Mouse (Mus musculus) heart, adult 2 months (tissue): ENCODE data around the gene Crkl. TPM values are rescaled to one million over a fixed set of nuclear protein-coding genes. Genes with fewer than 3 reads are reported as not detected.

Source experiments
- DNase-seq, 2 experiments: peaks; one replicate each; pipeline ENCODE4 v3.0.0; 2021
- H3K27ac ChIP-seq: fragments of 200-600 bp; 2 replicates; pipeline ENCODE4 v1.8.1; 2022
- H3K27me3 ChIP-seq: fragments of 200-500 bp; 2 replicates; pipeline ENCODE4 v1.6.1; 2012; ENCODE audit warnings: mild to moderate bottlenecking, low read length, inconsistent platforms, mixed read lengths; ENCODE audit not compliant: control insufficient read depth, insufficient read depth
- H3K36me3 ChIP-seq: fragments of 200-500 bp; 2 replicates; pipeline ENCODE4 v1.6.1; 2012; ENCODE audit warnings: low read length, inconsistent platforms; ENCODE audit not compliant: control insufficient read depth, insufficient read depth
- H3K4me1 ChIP-seq: fragments of 200-500 bp; 2 replicates; pipeline ENCODE4 v1.6.1; 2011; ENCODE audit warnings: low read length; ENCODE audit not compliant: control insufficient read depth, insufficient read depth
- H3K4me3 ChIP-seq: fragments of 200-600 bp; 2 replicates; pipeline ENCODE4 v1.8.1; 2022
- H3K79me2 ChIP-seq: fragments of 200-500 bp; replicated peaks from 2 replicates; pipeline ENCODE4 v1.6.1; 2012; ENCODE audit warnings: mild to moderate bottlenecking, inconsistent platforms, low read length, moderate library complexity, mixed read lengths; ENCODE audit not compliant: control insufficient read depth, insufficient read depth
- H3K9ac ChIP-seq: fragments of 200-500 bp; 2 replicates; pipeline ENCODE4 v1.6.1; 2012; ENCODE audit warnings: low read depth, mild to moderate bottlenecking, control low read depth, inconsistent platforms, low read length, mixed read lengths
- CTCF ChIP-seq: fragments of 200-600 bp; IDR thresholded peaks from 2 replicates; pipeline ENCODE4 v1.8.1; 2022; ENCODE audit warnings: antibody characterized with exemption, mild to moderate bottlenecking, moderate library complexity
- EP300 ChIP-seq: fragments of 200-500 bp; IDR thresholded peaks from 2 replicates; pipeline ENCODE4 v1.6.1; 2011; ENCODE audit warnings: low read depth, low read length, control low read depth; ENCODE audit not compliant: insufficient read depth
- POLR2A ChIP-seq: fragments of 200-500 bp; IDR thresholded peaks from 2 replicates; pipeline ENCODE4 v1.6.1; 2011; ENCODE audit warnings: mild to moderate bottlenecking, low read depth, low read length, control low read depth; ENCODE audit not compliant: insufficient read depth
- WGBS: fragments of 180-500 bp; shearing (Covaris S2); methylation state at CpG from one replicate; pipeline ENCODE4 v1.1.7; 2018; 5-methylcytosine and 5-hydroxymethylcytosine counted together
- intact Hi-C: fragments of 180-260 bp; cut with DNase I; formaldehyde crosslinking; loops from one replicate; pipeline ENCODE4 v1.15.1; 2025
- polyA plus RNA-seq: library from polyadenylated mRNA; depleted of rRNA; stranded (reverse); fragments of >200 nt; gene quantifications from 2 replicates; pipeline ENCODE4 v1.2.3, GENCODE M21; 2012
- total RNA-seq, 2 experiments: library from RNA; stranded (reverse); gene quantifications; 2 replicates each; pipeline ENCODE4 v1.2.3; 2021

Gene Crkl
- total and polyA plus RNA-seq, 3 experiments: 26.2 to 31.2 (median 27.2) TPM

GRCm38 (mm10) chr16:17460254-17460653, 8.5 kb downstream of the Crkl start:
- H3K4me3 ChIP-seq: no peak overlapping the region
- no peaks in the 10 kb centered on the region for H3K27me3 ChIP-seq
- intact Hi-C loops: no loop called here
- no peak overlapping the region for H3K9ac ChIP-seq
- no peak overlapping the region for H3K27ac ChIP-seq
- H3K36me3 ChIP-seq: peaks cover 28% of the 10 kb centered on the region
- H3K79me2 ChIP-seq: peaks cover 19% of the 10 kb centered on the region
- WGBS: 93% methylated on average over 4 of the region's 4 CpGs
- TF ChIP-seq EP300 (no peak), CTCF (peak; percentile 64)
- peak in 1 of 2 experiments; percentile 29 for DNase-seq
- H3K4me1 ChIP-seq: peaks cover 7% of the 10 kb centered on the region

- H3K4me3 ChIP-seq: no peak overlapping the region
- intact Hi-C loops: no loop called here
- H3K27me3 ChIP-seq: no peaks in the 10 kb centered on the region
- H3K4me1 ChIP-seq: peaks cover 5% of the 10 kb centered on the region
- DNase-seq: no peak
- no peak overlapping the region for H3K9ac ChIP-seq
- H3K79me2 ChIP-seq: peaks cover 16% of the 10 kb centered on the region
- no peak overlapping the region; the same call in 1 of the 2 replicates for H3K27ac ChIP-seq
- 42% methylated on average over 1 of the region's 1 CpGs for WGBS
- H3K36me3 ChIP-seq: peaks cover 22% of the 10 kb centered on the region
- no peak for TF ChIP-seq CTCF
- no peak for TF ChIP-seq EP300
- no peak for TF ChIP-seq POLR2A
Measured at GRCm38 (mm10) chr16:17461596-17461995, 9.8 kb downstream of the Crkl start.

GRCm38 (mm10) chr16:17463184-17463583, 11.4 kb downstream of the Crkl start:
- H3K79me2 ChIP-seq: peaks cover 14% of the 10 kb centered on the region; the same call in 1 of the 2 replicates
- TF ChIP-seq EP300 (no peak), POLR2A (no peak), CTCF (no peak)
- H3K36me3 ChIP-seq: peaks cover 17% of the 10 kb centered on the region
- DNase-seq: no peak
- intact Hi-C loops: no loop called here
- 78% methylated on average over 2 of the region's 2 CpGs for WGBS
- H3K27ac ChIP-seq: no peak overlapping the region
- H3K4me1 ChIP-seq: peaks cover 5% of the 10 kb centered on the region
- H3K27me3 ChIP-seq: no peaks in the 10 kb centered on the region
- no peak overlapping the region for H3K4me3 ChIP-seq
- no peak overlapping the region for H3K9ac ChIP-seq

DNA sequence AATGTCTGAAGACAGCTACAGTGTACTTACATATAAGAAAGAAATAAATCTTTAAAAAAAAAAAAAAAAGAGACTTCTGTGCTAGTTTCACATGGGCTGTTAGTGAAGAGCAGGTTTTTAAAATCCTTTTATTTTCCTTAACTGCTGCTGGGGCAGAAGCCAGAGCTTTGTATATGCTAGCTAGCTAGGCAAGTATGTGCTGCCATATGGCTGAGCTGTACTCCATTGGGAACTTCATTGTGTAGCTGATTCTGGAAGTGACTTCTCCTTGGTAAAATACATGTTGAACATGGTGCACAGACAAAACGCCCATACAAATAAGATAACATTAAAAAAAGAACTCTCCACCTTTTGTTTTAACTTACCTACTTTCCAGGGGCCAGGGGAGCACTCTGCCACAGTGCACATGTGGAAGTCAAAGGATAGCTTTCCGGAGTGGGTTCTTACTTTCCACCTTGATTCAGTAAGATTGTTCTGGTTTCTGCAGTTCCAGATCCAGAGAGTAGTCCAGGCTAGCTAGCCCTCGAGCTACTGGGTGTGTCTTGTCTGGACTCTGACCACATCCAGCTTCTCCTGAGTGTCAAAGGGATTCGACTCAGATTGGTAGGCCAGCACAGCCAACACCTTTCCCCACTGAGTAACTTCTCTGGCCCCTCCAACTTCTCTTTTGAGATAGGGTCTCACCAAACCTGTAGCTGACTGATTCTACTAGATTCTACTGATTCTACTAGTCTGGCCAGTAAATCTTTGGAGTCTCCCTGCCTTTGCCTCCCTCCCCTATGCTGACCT, 15.3 kb downstream of the Crkl start:
- Histone ChIP-seq H3K36me3 (peaks cover 7% of the 10 kb centered on the region), H3K27me3 (no peaks in the 10 kb centered on the region), H3K27ac (no peak overlapping the region), H3K9ac (no peak overlapping the region), H3K4me1 (no peaks in the 10 kb centered on the region; the same call in none of the 2 replicates), H3K4me3 (no peak overlapping the region), H3K79me2 (peaks cover 7% of the 10 kb centered on the region; the same call in 1 of the 2 replicates)
- intact Hi-C loops: no loop called here
- no peak for DNase-seq
- TF ChIP-seq POLR2A: no peak
- TF ChIP-seq CTCF: no peak
- TF ChIP-seq EP300: no peak
- WGBS: 71% methylated on average over 4 of the region's 4 CpGs

- Histone ChIP-seq H3K36me3 (peaks cover 15% of the 10 kb centered on the region), H3K79me2 (peaks cover 9% of the 10 kb centered on the region; the same call in 1 of the 2 replicates), H3K4me3 (no peak overlapping the region), H3K27ac (no peak overlapping the region), H3K9ac (no peak overlapping the region), H3K27me3 (no peaks in the 10 kb centered on the region), H3K4me1 (peaks cover 3% of the 10 kb centered on the region)
- intact Hi-C loops: no loop called here
- TF ChIP-seq CTCF: no peak
- TF ChIP-seq POLR2A: no peak
- no peak for TF ChIP-seq EP300
- 63% methylated on average over 6 of the region's 6 CpGs for WGBS
- no peak for DNase-seq
Measured at GRCm38 (mm10) chr16:17472498-17472897, 20.7 kb downstream of the Crkl start.

DNA sequence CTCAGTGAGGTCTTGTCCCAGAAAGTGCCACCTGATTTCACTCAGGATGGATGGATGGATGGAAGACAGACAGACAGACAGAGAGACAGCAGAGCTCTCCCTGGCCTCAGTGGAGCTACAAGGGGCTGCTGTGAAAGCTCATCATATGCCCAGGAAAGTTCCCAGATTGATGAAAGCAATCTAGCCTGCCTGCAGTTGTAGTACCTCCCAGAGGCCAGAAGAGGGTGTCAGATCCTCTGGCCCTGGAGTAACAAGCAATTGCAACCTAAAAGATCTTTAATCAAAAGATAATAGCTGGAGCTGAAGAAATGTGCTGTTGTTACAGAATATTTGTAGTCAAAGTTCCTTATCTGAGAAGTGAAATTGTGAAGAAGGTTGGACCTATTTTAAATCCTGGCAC, 22.3 kb downstream of the Crkl start:
- Histone ChIP-seq H3K9ac (no peak overlapping the region), H3K27me3 (no peaks in the 10 kb centered on the region), H3K27ac (no peak overlapping the region), H3K79me2 (peaks cover 9% of the 10 kb centered on the region; the same call in 1 of the 2 replicates), H3K36me3 (peaks cover 25% of the 10 kb centered on the region), H3K4me3 (no peak overlapping the region), H3K4me1 (peaks cover 6% of the 10 kb centered on the region)
- intact Hi-C loops: no loop called here
- TF ChIP-seq EP300 (no peak), CTCF (peak; percentile 83), POLR2A (no peak)
- DNase-seq: no peak
